Mouse (Mus musculus) cerebellum, adult 2 months (tissue): ENCODE results near the gene Mex3d. TPM values are rescaled to one million over a fixed set of nuclear protein-coding genes. Genes with fewer than 3 reads are reported as not detected.

ENCODE experiments used
- DNase-seq, 2 experiments: peaks; one replicate each; pipeline ENCODE4 v3.0.0; 2021
- H3K27ac ChIP-seq: fragments of 200-500 bp; 2 replicates; pipeline ENCODE4 v1.5.1; 2012; ENCODE audit warnings: low read length, control low read depth, inconsistent platforms; ENCODE audit not compliant: insufficient read depth
- H3K27me3 ChIP-seq: fragments of 200-500 bp; 2 replicates; pipeline ENCODE4 v1.6.1; 2012; ENCODE audit warnings: inconsistent platforms, mild to moderate bottlenecking, low read length, moderate library complexity; ENCODE audit not compliant: control insufficient read depth, insufficient read depth
- H3K4me1 ChIP-seq: fragments of 200-500 bp; 2 replicates; pipeline ENCODE4 v1.6.1; 2011; ENCODE audit warnings: low read length; ENCODE audit not compliant: control insufficient read depth, insufficient read depth
- H3K4me3 ChIP-seq: fragments of 200-500 bp; replicated peaks from 2 replicates; pipeline ENCODE3; 2011; ENCODE audit warnings: mild to moderate bottlenecking, low read depth, low read length, control low read depth; ENCODE audit not compliant: insufficient read depth
- CTCF ChIP-seq: fragments of 200-500 bp; IDR thresholded peaks from 2 replicates; pipeline ENCODE4 v1.5.1; 2011; ENCODE audit warnings: low read depth, mild to moderate bottlenecking, control low read depth, low read length, moderate library complexity, borderline replicate concordance; ENCODE audit not compliant: insufficient read depth
- POLR2A ChIP-seq: fragments of 200-500 bp; IDR thresholded peaks from 2 replicates; pipeline ENCODE4 v1.6.1; 2011; ENCODE audit warnings: low read length, control low read depth, borderline replicate concordance; ENCODE audit not compliant: insufficient read depth
- WGBS: fragments of 180-500 bp; shearing (Covaris S2); methylation state at CpG from one replicate; pipeline ENCODE4 v1.1.7; 2018; 5-methylcytosine and 5-hydroxymethylcytosine counted together
- polyA plus RNA-seq: library from polyadenylated mRNA; depleted of rRNA; stranded (reverse); fragments of >200 nt; gene quantifications from 2 replicates; pipeline ENCODE4 v1.2.3, GENCODE M21; 2012; rRNA removed

Mex3d gene
- 16.1 and 16.2 TPM in 2 replicates for polyA plus RNA-seq

DNA sequence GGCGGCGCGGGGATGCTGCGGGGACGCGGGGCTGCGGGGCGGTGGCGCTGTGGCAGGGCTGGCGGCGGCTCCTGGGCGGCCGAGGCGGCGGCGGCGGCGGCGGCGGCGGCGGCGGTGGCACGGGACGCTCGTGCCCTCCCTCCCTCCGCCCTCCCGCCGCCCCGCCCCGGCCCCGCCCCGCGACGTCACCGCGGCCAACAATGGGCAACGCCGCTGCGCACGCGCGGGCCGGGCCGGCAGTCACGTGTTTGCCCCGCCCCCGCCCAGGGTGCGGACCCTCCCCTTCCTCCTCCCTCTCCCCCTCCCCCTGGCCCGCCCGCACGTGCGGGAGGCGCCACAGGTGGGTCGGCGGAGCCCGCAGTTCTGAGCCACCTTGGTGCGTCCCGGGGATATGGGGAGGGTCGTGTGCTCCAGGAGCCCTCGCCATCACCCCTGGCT lies at the start of gene Mex3d:
TSS of gene Mex3d (minus strand) at position 138 of the 438 bp plus-strand sequence.
- Histone ChIP-seq H3K4me1 (peaks cover 24% of the 10 kb centered on the region), H3K27me3 (no peaks in the 10 kb centered on the region), H3K27ac (peak within 1 kb of the TSS; percentile 63), H3K4me3 (peak within 1 kb of the TSS; percentile 84)
- 2% methylated on average over 43 of the region's 61 CpGs for WGBS
- DNase-seq, result peak; percentile 85 to 88
- TF ChIP-seq POLR2A (peak; percentile 22; the same call in 1 of the 2 replicates), CTCF (no peak)

DNA sequence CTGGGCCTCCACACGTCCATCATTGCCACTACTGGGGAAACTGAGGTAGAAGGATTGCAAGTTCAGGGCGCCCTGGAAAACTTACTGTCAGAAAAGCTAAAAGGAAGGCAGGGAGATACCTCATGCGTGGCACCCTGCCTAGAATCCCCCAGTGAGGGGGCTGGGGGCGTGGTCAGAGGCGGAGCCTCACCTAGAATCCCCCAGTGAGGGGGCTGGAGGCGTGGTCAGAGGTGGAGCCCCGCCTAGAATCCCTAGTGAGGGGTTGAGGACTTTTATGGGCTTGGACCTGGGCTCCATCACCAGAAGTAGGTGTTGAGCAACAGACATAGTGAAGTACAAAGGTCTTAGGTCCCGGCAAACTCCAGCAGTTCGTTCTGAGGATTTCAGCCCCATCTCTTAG lies 48.8 kb upstream of the Mex3d start:
- no peak overlapping the region for H3K4me3 ChIP-seq
- H3K4me1 ChIP-seq, result peaks cover 3% of the 10 kb centered on the region; the same call in 1 of the 2 replicates
- no peaks in the 10 kb centered on the region for H3K27me3 ChIP-seq
- no peak overlapping the region for H3K27ac ChIP-seq
- DNase-seq, result no peak
- WGBS, result 13% methylated on average over 9 of the region's 9 CpGs
- TF ChIP-seq POLR2A (no peak), CTCF (no peak)

DNA sequence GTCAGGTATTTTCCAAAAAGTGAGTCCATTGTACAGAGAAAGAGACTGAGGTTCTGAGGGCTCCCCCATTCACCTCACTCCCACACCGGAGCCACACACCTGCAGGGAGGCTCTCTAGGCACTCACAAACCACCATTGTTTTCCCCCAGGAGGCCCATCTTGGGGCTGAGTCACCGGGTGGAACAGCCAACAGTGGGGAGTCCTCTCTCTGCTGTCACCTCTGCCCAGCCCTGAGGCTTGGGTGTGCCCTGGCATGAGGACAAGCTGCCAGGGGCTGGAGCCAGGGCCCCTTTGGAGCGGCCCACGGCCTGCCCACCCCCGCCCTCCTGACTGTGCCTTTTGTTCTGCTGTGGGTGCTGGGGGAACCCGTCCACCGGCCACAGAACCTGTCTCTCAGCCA lies 48.3 kb upstream of the Mex3d start:
- Histone ChIP-seq H3K27me3 (no peaks in the 10 kb centered on the region), H3K4me3 (no peak overlapping the region), H3K27ac (no peak overlapping the region), H3K4me1 (peaks cover 5% of the 10 kb centered on the region)
- no peak for DNase-seq
- 22% methylated on average over 7 of the region's 7 CpGs for WGBS
- TF ChIP-seq CTCF (no peak), POLR2A (no peak)

DNA sequence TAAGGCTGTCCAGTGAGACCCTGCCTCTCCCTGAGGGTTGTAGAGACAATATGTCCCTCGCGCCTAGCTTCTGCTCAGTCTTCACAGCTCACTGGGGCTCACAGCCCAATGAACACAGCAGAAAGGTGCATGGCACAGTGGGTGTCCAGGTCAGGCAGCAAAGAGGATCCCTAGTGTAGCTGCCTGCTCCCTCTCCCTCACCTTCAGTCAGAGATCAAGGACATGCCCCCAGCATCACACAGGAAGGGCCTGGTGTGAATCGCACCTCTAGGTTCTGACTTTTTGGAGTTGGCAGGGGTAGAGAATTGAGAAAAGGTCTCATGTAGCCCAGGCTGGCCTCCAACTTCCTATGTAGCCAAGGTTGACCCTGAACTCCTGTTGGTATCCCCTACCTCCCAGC lies 47.4 kb upstream of the Mex3d start:
- no peak for TF ChIP-seq CTCF
- 70% methylated on average over 3 of the region's 3 CpGs for WGBS
- DNase-seq, result peak in 1 of 2 experiments; percentile 27
- H3K27me3 ChIP-seq, result no peaks in the 10 kb centered on the region
- no peak overlapping the region for H3K4me3 ChIP-seq
- H3K4me1 ChIP-seq, result peaks cover 5% of the 10 kb centered on the region
- H3K27ac ChIP-seq, result no peak overlapping the region

DNA sequence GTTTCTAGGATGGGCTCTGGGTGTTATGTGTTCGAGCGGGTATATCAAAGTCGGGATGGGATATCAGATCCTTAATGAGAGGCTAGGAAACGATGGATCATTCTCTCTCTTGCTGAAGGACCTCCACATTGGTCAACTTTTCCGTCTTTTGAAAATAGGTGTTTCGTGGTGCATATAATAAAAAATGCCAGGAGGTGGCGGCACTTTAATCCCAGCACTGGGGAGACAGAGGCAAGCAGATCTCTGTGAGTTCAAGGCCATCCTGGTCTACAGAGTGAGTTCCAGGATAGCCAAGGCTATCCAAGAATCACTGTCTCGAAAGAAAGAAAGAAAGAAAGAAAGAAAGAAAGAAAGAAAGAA lies 46.8 kb upstream of the Mex3d start:
- Histone ChIP-seq H3K4me3 (no peak overlapping the region), H3K4me1 (peaks cover 5% of the 10 kb centered on the region), H3K27ac (no peak overlapping the region), H3K27me3 (no peaks in the 10 kb centered on the region)
- DNase-seq, result no peak
- TF ChIP-seq CTCF, result no peak
- WGBS, result 9% methylated on average over 8 of the region's 8 CpGs

DNA sequence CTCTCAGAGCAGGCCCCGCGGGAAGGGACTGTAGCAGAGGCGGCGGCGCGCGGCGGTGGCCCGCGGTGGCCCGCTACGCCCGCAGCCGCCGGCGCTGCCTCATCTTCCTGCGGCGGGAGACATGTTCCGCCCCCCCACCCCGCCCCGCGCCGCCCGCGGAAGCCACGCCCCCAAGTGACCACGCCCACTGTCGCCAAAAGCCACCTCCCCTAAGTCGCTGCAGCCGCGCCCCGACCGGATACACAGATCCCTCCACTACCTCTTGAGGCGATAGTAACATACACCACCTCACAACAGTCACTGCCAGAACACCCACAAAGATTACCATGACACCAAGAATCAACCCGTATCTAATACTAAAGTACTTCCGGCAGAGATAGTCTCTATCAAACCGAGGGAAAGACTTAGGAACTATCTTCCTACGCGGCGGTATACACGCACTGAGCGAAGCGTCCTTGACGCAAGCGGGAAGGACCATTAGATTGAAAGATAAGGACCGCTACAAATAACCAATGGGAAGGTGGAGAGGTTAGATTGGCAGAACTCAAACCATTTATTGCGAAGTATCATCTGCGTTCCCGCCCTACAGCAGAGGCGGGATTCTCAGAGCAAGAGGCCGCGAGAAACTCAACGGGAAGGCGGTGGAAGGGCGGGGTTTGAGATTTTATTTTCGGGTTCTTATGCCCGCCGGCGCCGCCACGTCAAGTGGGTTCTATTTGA lies 46.2 kb upstream of the Mex3d start, which contains the start of gene Tcf3:
TSS of gene Tcf3 (minus strand) at position 135 of the 720 bp plus-strand sequence.
- peak; percentile 95 to 98 for DNase-seq
- H3K4me3 ChIP-seq, result peak within 1 kb of the TSS; percentile 62
- H3K27ac ChIP-seq, result peak within 1 kb of the TSS; percentile 83
- H3K27me3 ChIP-seq, result no peaks in the 10 kb centered on the region
- TF ChIP-seq CTCF, result no peak
- peak; percentile 39; the same call in 1 of the 2 replicates for TF ChIP-seq POLR2A
- under 1% methylated on average over 60 of the region's 61 CpGs for WGBS
- peaks cover 5% of the 10 kb centered on the region for H3K4me1 ChIP-seq

DNA sequence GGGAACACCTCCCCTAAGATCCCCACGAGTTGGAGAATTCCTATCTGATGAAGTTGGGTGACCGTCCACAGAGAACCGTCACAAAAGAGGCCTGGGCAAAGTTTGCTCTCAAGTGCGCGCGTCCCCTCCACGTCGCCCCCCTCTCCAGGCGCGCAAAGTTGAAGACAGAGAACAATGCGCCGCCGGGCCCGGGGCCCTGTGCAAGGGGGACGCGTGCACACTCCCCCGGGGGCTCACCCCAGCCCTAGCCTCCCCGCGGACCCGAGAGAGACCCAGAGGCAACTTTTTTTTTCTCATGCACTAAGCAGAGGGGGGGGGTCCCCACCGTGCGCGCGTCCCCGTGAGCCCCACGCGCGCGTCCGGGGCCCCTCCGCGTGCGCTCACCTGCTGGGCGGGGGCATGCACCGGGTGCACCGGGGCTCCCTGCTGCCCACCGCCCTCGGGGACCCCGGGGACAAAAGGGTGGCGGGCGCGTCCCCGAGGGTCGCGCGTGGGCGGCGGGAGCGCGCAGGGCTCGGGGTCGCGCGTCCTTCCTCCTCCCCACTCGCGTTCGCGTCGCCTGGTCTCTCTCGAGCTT lies 45.6 kb upstream of the Mex3d start:
- H3K27me3 ChIP-seq, result no peaks in the 10 kb centered on the region
- WGBS, result under 1% methylated on average over 59 of the region's 60 CpGs
- DNase-seq, result peak in 1 of 2 experiments; percentile 52
- peaks cover 5% of the 10 kb centered on the region for H3K4me1 ChIP-seq
- peak overlapping the region; percentile 78 for H3K27ac ChIP-seq
- TF ChIP-seq CTCF, result no peak
- TF ChIP-seq POLR2A, result no peak
- peak overlapping the region; percentile 62 for H3K4me3 ChIP-seq

DNA sequence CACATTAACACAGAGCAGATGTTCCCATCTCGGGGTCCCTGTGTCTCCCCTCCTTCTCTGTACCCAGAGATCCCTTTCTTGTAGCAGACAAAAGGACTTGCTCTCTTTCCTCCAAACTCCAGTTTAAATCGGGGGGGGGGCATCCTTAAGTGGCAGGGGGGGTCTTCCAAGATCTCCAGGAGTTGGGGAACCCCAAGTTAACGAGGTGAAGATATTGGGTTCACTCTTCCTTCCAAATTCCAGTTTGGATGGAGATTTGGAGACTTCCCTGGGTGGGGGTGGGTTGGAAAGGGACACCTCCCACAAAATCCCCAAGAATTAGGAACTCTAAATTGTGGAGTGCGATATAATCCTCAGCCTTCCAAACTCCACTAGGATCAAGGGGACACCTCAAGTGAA lies 44.9 kb upstream of the Mex3d start:
- TF ChIP-seq POLR2A, result no peak
- no peak for TF ChIP-seq CTCF
- Histone ChIP-seq H3K4me1 (peaks cover 5% of the 10 kb centered on the region), H3K4me3 (peak overlapping the region; percentile 62), H3K27ac (no peak overlapping the region), H3K27me3 (no peaks in the 10 kb centered on the region)
- no peak for DNase-seq
- 7% methylated on average over 4 of the region's 4 CpGs for WGBS
